ENCODE assay signal across 9 mouse cellular contexts in genomic region chr6:50776236-50776832, GRCm38 (mm10).
A peak's percentile ranks its signal among the peaks of the same experiment; 100 is the strongest.
DNase-seq lines count a peak whose midpoint lies in the region; ATAC-seq and TF ChIP-seq lines count a peak whose summit lies in the region.
"Had no signal": no experiment of that assay in that cellular context is flagged by ENCODE, and none has a peak within 500 bp of the region (broad histone marks: within the 10 kb centered on the region; RNA-seq: fewer than 3 reads in every experiment).

No protein-coding gene starts in this region.

- H3K4me2 ChIP-seq in intestine, embryonic 15.5 days (replicated peaks): peak overlapping the region; percentile 31; the same call in 1 of the 2 replicates
- no peak overlapping the region for H3K4me2 ChIP-seq in intestine, embryonic 16.5 days (ENCODE audit: low read depth, low read length)
- peak overlapping the region; percentile 14 for H3K4me2 ChIP-seq in embryonic facial prominence, embryonic 12.5 days (replicated peaks)
- peak overlapping the region; percentile 34 for H3K4me2 ChIP-seq in hindbrain, embryonic 14.5 days (replicated peaks)
- H3K4me2 ChIP-seq in midbrain, postnatal 0 days (ENCODE audit: low read depth, low read length, poor library complexity, severe bottlenecking): peak overlapping the region; percentile 30; the same call in 1 of the 2 replicates

- peak; percentile 37 for DNase-seq in hindbrain, embryonic 14.5 days (ENCODE audit: low spot score)
- peak; percentile 10 for DNase-seq in midbrain, postnatal 0 days (ENCODE audit: low spot score)
- DNase-seq in left cerebral cortex, adult 18-20 months (ENCODE audit: low spot score in 2 of 2): no peak
- DNase-seq in cerebellum, postnatal 14 days: no peak
- DNase-seq in heart, postnatal 14 days: no peak

- no peak for ATAC-seq in intestine, embryonic 15.5 days
- ATAC-seq in intestine, embryonic 16.5 days: no peak
- no peak for ATAC-seq in embryonic facial prominence, embryonic 12.5 days (ENCODE audit: insufficient number of reproducible peaks, insufficient read depth, low FRiP score, low TSS enrichment)
- ATAC-seq in hindbrain, embryonic 14.5 days (ENCODE audit: low FRiP score): no peak
- ATAC-seq in midbrain, postnatal 0 days (ENCODE audit: low FRiP score): no peak

- H3K27me3 ChIP-seq in intestine, embryonic 15.5 days (replicated peaks): no peaks in the 10 kb centered on the region
- H3K27me3 ChIP-seq in intestine, embryonic 16.5 days (replicated peaks; ENCODE audit: control insufficient read depth, insufficient read depth, low read length): no peaks in the 10 kb centered on the region
- H3K27me3 ChIP-seq in embryonic facial prominence, embryonic 12.5 days: no peaks in the 10 kb centered on the region
- H3K27me3 ChIP-seq in hindbrain, embryonic 14.5 days (ENCODE audit: control insufficient read depth, insufficient read depth, low read length): no peaks in the 10 kb centered on the region
- H3K27me3 ChIP-seq in midbrain, postnatal 0 days (ENCODE audit: insufficient read depth, low read length): no peaks in the 10 kb centered on the region

- no peak for TF ChIP-seq CTCF in midbrain, postnatal 0 days (IDR thresholded peaks at IDR 0.05)

- H3K27ac ChIP-seq in intestine, embryonic 15.5 days: no peak overlapping the region
- H3K27ac ChIP-seq in intestine, embryonic 16.5 days (ENCODE audit: low read length): no peak overlapping the region
- H3K27ac ChIP-seq in embryonic facial prominence, embryonic 12.5 days: peak overlapping the region; percentile 43; the same call in 1 of the 2 replicates
- peak overlapping the region; percentile 97 for H3K27ac ChIP-seq in hindbrain, embryonic 14.5 days
- H3K27ac ChIP-seq in midbrain, postnatal 0 days (ENCODE audit: low read depth, low read length): peak overlapping the region; percentile 90

- no peak overlapping the region for H3K4me3 ChIP-seq in intestine, embryonic 15.5 days (replicated peaks)
- no peak overlapping the region for H3K4me3 ChIP-seq in intestine, embryonic 16.5 days (ENCODE audit: low read length)
- no peak overlapping the region for H3K4me3 ChIP-seq in embryonic facial prominence, embryonic 12.5 days
- no peak overlapping the region for H3K4me3 ChIP-seq in hindbrain, embryonic 14.5 days (replicated peaks; ENCODE audit: low read length)
- H3K4me3 ChIP-seq in midbrain, postnatal 0 days (ENCODE audit: low read depth, low read length): no peak overlapping the region
- H3K4me3 ChIP-seq: erythroblast, embryonic 14.5 days had no signal

- intact Hi-C loops in heart, postnatal 14 days (cut with DNase I): no loop called here

- peaks cover 7% of the 10 kb centered on the region; the same call in 1 of the 2 replicates for H3K4me1 ChIP-seq in intestine, embryonic 15.5 days (replicated peaks)
- H3K4me1 ChIP-seq in intestine, embryonic 16.5 days (ENCODE audit: control insufficient read depth, insufficient read depth, low read length): peaks cover 5% of the 10 kb centered on the region
- peaks cover 12% of the 10 kb centered on the region for H3K4me1 ChIP-seq in embryonic facial prominence, embryonic 12.5 days
- H3K4me1 ChIP-seq in hindbrain, embryonic 14.5 days (replicated peaks; ENCODE audit: control insufficient read depth, insufficient read depth, low read length): peaks cover 31% of the 10 kb centered on the region
- peaks cover 15% of the 10 kb centered on the region; the same call in 1 of the 2 replicates for H3K4me1 ChIP-seq in midbrain, postnatal 0 days (ENCODE audit: insufficient read depth, low read length)

- H3K9me3 ChIP-seq in intestine, embryonic 15.5 days: no peaks in the 10 kb centered on the region
- no peaks in the 10 kb centered on the region for H3K9me3 ChIP-seq in intestine, embryonic 16.5 days (ENCODE audit: control insufficient read depth, low read length)
- H3K9me3 ChIP-seq in embryonic facial prominence, embryonic 12.5 days: no peaks in the 10 kb centered on the region
- no peaks in the 10 kb centered on the region for H3K9me3 ChIP-seq in hindbrain, embryonic 14.5 days (ENCODE audit: control insufficient read depth, low read length)
- H3K9me3 ChIP-seq in midbrain, postnatal 0 days (ENCODE audit: low read length): no peaks in the 10 kb centered on the region

- no peaks in the 10 kb centered on the region for H3K36me3 ChIP-seq in intestine, embryonic 15.5 days
- no peaks in the 10 kb centered on the region for H3K36me3 ChIP-seq in intestine, embryonic 16.5 days (ENCODE audit: control insufficient read depth, insufficient read depth, low read length)
- H3K36me3 ChIP-seq in embryonic facial prominence, embryonic 12.5 days: no peaks in the 10 kb centered on the region
- no peaks in the 10 kb centered on the region for H3K36me3 ChIP-seq in hindbrain, embryonic 14.5 days (replicated peaks; ENCODE audit: control insufficient read depth, insufficient read depth)
- no peaks in the 10 kb centered on the region for H3K36me3 ChIP-seq in midbrain, postnatal 0 days (ENCODE audit: insufficient read depth, low read length)

- 60% methylated on average over 11 of the region's 11 CpGs for WGBS in intestine, embryonic 15.5 days
- WGBS in intestine, embryonic 16.5 days: 56% methylated on average over 11 of the region's 11 CpGs
- WGBS in embryonic facial prominence, embryonic 12.5 days: 66% methylated on average over 11 of the region's 11 CpGs
- WGBS in hindbrain, embryonic 14.5 days: 16% methylated on average over 11 of the region's 11 CpGs
- 19% methylated on average over 11 of the region's 11 CpGs for WGBS in midbrain, postnatal 0 days

- no peak overlapping the region for H3K9ac ChIP-seq in intestine, embryonic 15.5 days
- no peak overlapping the region; the same call in 1 of the 2 replicates for H3K9ac ChIP-seq in intestine, embryonic 16.5 days (ENCODE audit: low read depth, low read length)
- H3K9ac ChIP-seq in embryonic facial prominence, embryonic 12.5 days: no peak overlapping the region; the same call in 1 of the 2 replicates
- peak overlapping the region; percentile 52 for H3K9ac ChIP-seq in hindbrain, embryonic 14.5 days
- H3K9ac ChIP-seq in midbrain, postnatal 0 days (replicated peaks; ENCODE audit: low read length, poor library complexity, severe bottlenecking): peak overlapping the region; percentile 29; the same call in 1 of the 2 replicates

Comparison
In these comparisons a context has a peak if more than half of its experiments do, and no peak if none do; other contexts are left out.
1. H3K27ac ChIP-seq: peak in embryonic facial prominence, embryonic 12.5 days (single experiment), hindbrain, embryonic 14.5 days (single experiment) and midbrain, postnatal 0 days (single experiment); none in intestine, embryonic 15.5 days (single experiment) and intestine, embryonic 16.5 days (single experiment).
2. H3K9ac ChIP-seq: peak in hindbrain, embryonic 14.5 days (single experiment) and midbrain, postnatal 0 days (single experiment); none in intestine, embryonic 15.5 days (single experiment), intestine, embryonic 16.5 days (single experiment) and embryonic facial prominence, embryonic 12.5 days (single experiment).
3. DNase-seq: peak in hindbrain, embryonic 14.5 days (single experiment) and midbrain, postnatal 0 days (single experiment); none in left cerebral cortex, adult 18-20 months (0 of 2), cerebellum, postnatal 14 days (0 of 2) and heart, postnatal 14 days (0 of 2).